Mouse (Mus musculus): ENCODE results near the gene Aldh3a1. TPM values are rescaled to one million over a fixed set of nuclear protein-coding genes. Genes with fewer than 3 reads are reported as not detected.

The Aldh3a1 gene
- not detected in 2 replicates for polyA plus RNA-seq (2011; ENCODE audit: insufficient read depth, insufficient read length, low read depth, missing spikeins)

DNA sequence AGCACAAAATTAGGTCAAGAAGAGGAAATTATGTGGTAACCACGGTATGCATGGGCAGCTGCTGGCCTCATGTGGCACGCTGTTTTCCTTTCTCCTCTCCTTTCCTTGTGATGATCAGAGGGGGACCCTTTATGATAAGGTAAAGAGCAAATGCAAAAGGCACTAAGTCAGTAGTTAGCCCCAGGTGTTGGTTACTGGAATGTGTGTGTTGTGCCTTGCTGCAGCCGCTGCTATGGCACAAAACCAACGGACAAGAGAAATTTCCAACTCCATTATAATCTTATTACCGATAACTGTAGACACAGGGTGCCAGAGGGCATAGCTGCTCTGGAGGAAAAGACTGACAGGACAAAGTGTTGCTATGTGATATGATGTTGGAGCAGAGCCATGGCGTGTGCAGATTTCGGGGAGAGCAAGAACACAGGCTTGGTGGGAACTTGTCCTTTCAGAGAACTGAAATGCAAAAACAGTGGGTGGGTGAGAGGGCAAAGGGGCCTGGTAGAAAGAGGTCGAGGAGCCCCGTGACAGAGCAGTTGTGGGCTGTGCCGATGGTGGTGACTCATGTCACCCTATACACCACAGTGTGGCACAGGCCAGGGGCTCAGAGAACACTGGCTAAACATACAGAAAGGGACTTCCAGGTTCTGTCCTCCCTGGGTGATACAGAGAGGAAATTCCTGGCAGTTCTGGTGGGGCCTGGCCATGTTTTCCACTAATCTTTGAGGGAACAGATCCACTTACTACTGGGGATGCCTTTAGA is at the start of gene Aldh3a1:
TSS of gene Aldh3a1 (plus strand) at position 51 of the 760 bp plus-strand sequence.
- no peak within 1 kb of the TSS for H3K27ac ChIP-seq (ENCODE audit: insufficient read depth, low read length)
- no peaks in the 10 kb centered on the region for H3K27me3 ChIP-seq (ENCODE audit: control insufficient read depth, insufficient read depth, low read length, poor library complexity, severe bottlenecking)
- no peaks in the 10 kb centered on the region for H3K4me1 ChIP-seq (ENCODE audit: control insufficient read depth, insufficient read depth, low read length)
- H3K9me3 ChIP-seq (replicated peaks; ENCODE audit: control insufficient read depth, insufficient read depth, low read length, poor library complexity, severe bottlenecking), result no peaks in the 10 kb centered on the region
- no peak for TF ChIP-seq CTCF (IDR thresholded peaks at IDR 0.05; ENCODE audit: low read depth, low read length)
- no peak for TF ChIP-seq POLR2A (IDR thresholded peaks at IDR 0.05; ENCODE audit: insufficient read depth, low read length)
- TF ChIP-seq EP300 (IDR thresholded peaks at IDR 0.05; ENCODE audit: insufficient read depth, low read depth, low read length), result no peak
- no peak within 1 kb of the TSS for H3K4me3 ChIP-seq (ENCODE audit: low read depth, low read length)
- no peak within 1 kb of the TSS for H3K9ac ChIP-seq (ENCODE audit: low read depth, poor library complexity, severe bottlenecking)
- no peaks in the 10 kb centered on the region for H3K36me3 ChIP-seq (ENCODE audit: control insufficient read depth, insufficient read depth, low read length, poor library complexity, severe bottlenecking)

DNA sequence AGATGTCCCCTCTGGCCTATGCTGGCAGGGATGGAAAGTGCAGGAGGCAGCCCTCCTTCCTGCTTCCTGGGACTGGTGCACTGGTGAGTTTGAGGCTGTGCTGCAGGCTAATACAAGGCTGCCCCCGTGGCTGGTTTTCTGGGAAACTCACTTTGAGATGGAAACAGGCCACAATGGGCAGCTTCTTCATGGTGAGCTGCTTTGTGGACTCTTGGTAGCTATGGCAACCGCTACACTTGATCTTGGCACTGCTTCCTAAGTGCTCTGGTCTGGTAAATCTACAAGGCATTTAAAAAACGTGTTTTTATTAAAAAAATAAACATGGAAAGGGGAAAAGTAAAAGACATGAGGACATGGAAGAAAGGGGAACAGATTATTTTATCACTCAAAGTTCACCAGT is 49.2 kb upstream of the Aldh3a1 start:
- Histone ChIP-seq H3K27me3 (ENCODE audit: control insufficient read depth, insufficient read depth, low read length, poor library complexity, severe bottlenecking) (no peaks in the 10 kb centered on the region), H3K36me3 (ENCODE audit: control insufficient read depth, insufficient read depth, low read length, poor library complexity, severe bottlenecking) (peaks cover 94% of the 10 kb centered on the region), H3K27ac (ENCODE audit: insufficient read depth, low read length) (no peak overlapping the region), H3K9ac (ENCODE audit: low read depth, poor library complexity, severe bottlenecking) (no peak overlapping the region), H3K4me3 (ENCODE audit: low read depth, low read length) (no peak overlapping the region), H3K4me1 (ENCODE audit: control insufficient read depth, insufficient read depth, low read length) (no peaks in the 10 kb centered on the region), H3K9me3 (replicated peaks; ENCODE audit: control insufficient read depth, insufficient read depth, low read length, poor library complexity, severe bottlenecking) (no peaks in the 10 kb centered on the region)
- TF ChIP-seq POLR2A (IDR thresholded peaks at IDR 0.05; ENCODE audit: insufficient read depth, low read length), result no peak
- no peak for TF ChIP-seq CTCF (IDR thresholded peaks at IDR 0.05; ENCODE audit: low read depth, low read length)
- no peak for TF ChIP-seq EP300 (IDR thresholded peaks at IDR 0.05; ENCODE audit: insufficient read depth, low read depth, low read length)

DNA sequence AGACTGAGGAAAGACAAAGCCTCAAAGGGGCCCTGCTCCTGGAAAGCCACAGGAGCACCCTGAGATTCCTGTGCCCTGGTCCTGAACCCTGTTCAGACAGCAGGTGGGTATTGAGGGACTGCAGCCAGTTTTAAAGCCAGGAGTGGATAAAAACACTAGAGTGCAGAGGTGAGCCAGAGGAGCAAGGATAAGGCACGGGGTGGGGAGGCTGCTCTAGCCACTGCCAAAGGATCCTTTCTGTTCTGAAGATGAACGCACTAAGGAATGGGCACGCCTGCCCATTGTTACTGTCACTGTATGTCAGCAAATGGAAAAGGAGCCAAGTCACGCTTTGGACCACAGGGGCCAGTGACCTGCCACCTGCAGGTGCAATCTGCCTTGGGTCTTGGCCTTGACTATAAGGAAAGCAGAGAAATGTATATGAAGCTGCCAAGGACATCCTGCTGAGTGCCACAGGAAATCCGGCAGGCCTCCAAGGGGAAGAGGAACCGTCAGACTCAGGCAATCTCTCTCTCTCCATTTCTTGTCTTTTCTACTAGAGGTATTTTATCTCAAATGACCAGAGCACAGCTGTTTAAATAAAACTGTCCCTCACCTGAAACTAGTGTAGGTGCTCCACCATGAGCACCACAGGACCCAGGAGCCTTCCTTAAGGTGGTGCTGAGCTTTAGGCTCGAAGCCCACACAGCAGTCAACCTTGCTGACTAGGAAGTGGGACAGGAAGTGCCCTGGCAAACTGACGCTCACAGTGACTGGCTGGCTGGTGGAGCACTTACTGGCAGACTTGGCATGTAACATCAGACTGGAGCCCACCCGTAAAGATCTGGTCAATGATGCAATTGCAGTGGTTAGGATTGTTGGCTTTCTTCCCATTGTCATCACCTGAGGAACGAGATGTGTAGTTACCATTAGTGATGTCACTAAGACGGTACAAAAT is 47.3 kb upstream of the Aldh3a1 start:
- Histone ChIP-seq H3K4me3 (ENCODE audit: low read depth, low read length) (no peak overlapping the region), H3K27ac (ENCODE audit: insufficient read depth, low read length) (no peak overlapping the region), H3K9me3 (replicated peaks; ENCODE audit: control insufficient read depth, insufficient read depth, low read length, poor library complexity, severe bottlenecking) (no peaks in the 10 kb centered on the region), H3K4me1 (ENCODE audit: control insufficient read depth, insufficient read depth, low read length) (no peaks in the 10 kb centered on the region), H3K27me3 (ENCODE audit: control insufficient read depth, insufficient read depth, low read length, poor library complexity, severe bottlenecking) (no peaks in the 10 kb centered on the region), H3K36me3 (ENCODE audit: control insufficient read depth, insufficient read depth, low read length, poor library complexity, severe bottlenecking) (peaks cover 93% of the 10 kb centered on the region), H3K9ac (ENCODE audit: low read depth, poor library complexity, severe bottlenecking) (no peak overlapping the region)
- TF ChIP-seq EP300 (IDR thresholded peaks at IDR 0.05; ENCODE audit: insufficient read depth, low read depth, low read length) (no peak), CTCF (IDR thresholded peaks at IDR 0.05; ENCODE audit: low read depth, low read length) (no peak), POLR2A (IDR thresholded peaks at IDR 0.05; ENCODE audit: insufficient read depth, low read length) (no peak)

DNA sequence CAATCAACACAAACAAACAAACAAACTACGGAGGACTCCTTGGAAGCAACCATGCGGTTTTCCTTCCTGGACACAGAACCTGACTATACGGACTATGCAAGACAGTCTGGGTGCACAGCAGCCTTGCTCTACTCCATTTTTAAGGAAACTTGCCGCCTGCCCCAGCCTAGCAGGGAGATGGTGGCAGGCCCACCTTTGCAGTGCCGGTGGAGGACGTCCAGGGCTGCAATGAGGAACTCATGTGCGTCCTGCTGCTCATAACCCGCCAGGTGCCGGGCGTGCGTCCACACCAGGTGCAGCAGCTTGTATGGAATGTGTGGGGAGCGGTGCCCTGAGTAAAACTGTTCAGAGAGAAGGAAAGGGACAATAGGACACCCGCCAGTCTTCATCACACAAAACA is 46.2 kb upstream of the Aldh3a1 start:
- Histone ChIP-seq H3K9me3 (replicated peaks; ENCODE audit: control insufficient read depth, insufficient read depth, low read length, poor library complexity, severe bottlenecking) (no peaks in the 10 kb centered on the region), H3K36me3 (ENCODE audit: control insufficient read depth, insufficient read depth, low read length, poor library complexity, severe bottlenecking) (peaks cover 88% of the 10 kb centered on the region), H3K4me1 (ENCODE audit: control insufficient read depth, insufficient read depth, low read length) (no peaks in the 10 kb centered on the region), H3K27me3 (ENCODE audit: control insufficient read depth, insufficient read depth, low read length, poor library complexity, severe bottlenecking) (no peaks in the 10 kb centered on the region), H3K4me3 (ENCODE audit: low read depth, low read length) (no peak overlapping the region), H3K27ac (ENCODE audit: insufficient read depth, low read length) (no peak overlapping the region), H3K9ac (ENCODE audit: low read depth, poor library complexity, severe bottlenecking) (no peak overlapping the region)
- TF ChIP-seq CTCF (IDR thresholded peaks at IDR 0.05; ENCODE audit: low read depth, low read length) (no peak), POLR2A (IDR thresholded peaks at IDR 0.05; ENCODE audit: insufficient read depth, low read length) (no peak), EP300 (IDR thresholded peaks at IDR 0.05; ENCODE audit: insufficient read depth, low read depth, low read length) (no peak)

DNA sequence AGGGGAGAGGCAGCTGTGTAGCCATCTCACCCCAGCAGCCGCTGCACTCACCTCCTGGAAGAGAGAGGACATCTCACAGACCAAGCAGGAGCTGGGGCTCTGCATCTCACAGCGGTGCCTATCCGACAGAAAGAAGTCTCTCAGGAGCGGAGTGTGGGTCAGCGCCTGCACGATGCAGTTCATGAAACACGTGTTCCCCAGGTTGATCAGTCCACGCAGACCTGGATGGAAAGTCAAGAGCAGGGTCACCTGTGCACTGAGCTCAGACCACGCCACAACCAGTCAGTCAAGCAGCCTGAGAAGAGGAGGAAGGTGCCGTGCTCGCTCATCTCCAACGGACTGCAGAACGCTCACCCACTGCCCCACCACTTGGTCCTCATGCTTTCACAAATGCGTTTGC is 44.6 kb upstream of the Aldh3a1 start:
- Histone ChIP-seq H3K36me3 (ENCODE audit: control insufficient read depth, insufficient read depth, low read length, poor library complexity, severe bottlenecking) (peaks cover 85% of the 10 kb centered on the region), H3K9ac (ENCODE audit: low read depth, poor library complexity, severe bottlenecking) (no peak overlapping the region)
- TF ChIP-seq POLR2A (IDR thresholded peaks at IDR 0.05; ENCODE audit: insufficient read depth, low read length), result no peak
- TF ChIP-seq EP300 (IDR thresholded peaks at IDR 0.05; ENCODE audit: insufficient read depth, low read depth, low read length), result no peak
- TF ChIP-seq CTCF (IDR thresholded peaks at IDR 0.05; ENCODE audit: low read depth, low read length), result no peak

More for the DNA sequence above, 44.6 kb upstream of the Aldh3a1 start:
- Histone ChIP-seq H3K27me3 (ENCODE audit: control insufficient read depth, insufficient read depth, low read length, poor library complexity, severe bottlenecking) (no peaks in the 10 kb centered on the region), H3K4me3 (ENCODE audit: low read depth, low read length) (no peak overlapping the region), H3K4me1 (ENCODE audit: control insufficient read depth, insufficient read depth, low read length) (no peaks in the 10 kb centered on the region), H3K27ac (ENCODE audit: insufficient read depth, low read length) (no peak overlapping the region), H3K9me3 (replicated peaks; ENCODE audit: control insufficient read depth, insufficient read depth, low read length, poor library complexity, severe bottlenecking) (no peaks in the 10 kb centered on the region)
